In genomic region chr12:37773681-37774357, GRCm38 (mm10) we compare ENCODE assay signal across 8 mouse cellular contexts. TPM values are rescaled to one million over a fixed set of nuclear protein-coding genes. Genes with fewer than 3 reads are reported as not detected.
DNase-seq lines count a peak whose midpoint lies in the region; ATAC-seq and TF ChIP-seq lines count a peak whose summit lies in the region.

No protein-coding gene starts in this region.

- peak; percentile 22 for DNase-seq in urinary bladder, postnatal 14 days (ENCODE audit: low spot score)
- DNase-seq in urinary bladder, adult 18-20 months (ENCODE audit: low spot score in 2 of 2): no peak
- peak; percentile 46 for DNase-seq in embryo, embryonic 11.5 days (ENCODE audit: low read depth, low spot score)
- peak; percentile 76 for DNase-seq in heart, postnatal 0 days (ENCODE audit: low spot score)
- DNase-seq in layer of hippocampus, adult 8-10 months (ENCODE audit: low spot score in 2 of 2): peak; percentile 3 to 17
- peak; percentile 90 for DNase-seq in midbrain, embryonic 11.5 days (ENCODE audit: low spot score, missing footprints)
- DNase-seq in stomach, postnatal 0 days (ENCODE audit: low spot score): no peak
- DNase-seq in thymus, adult 2 months: no peak

- H3K4me1 ChIP-seq in heart, postnatal 0 days (ENCODE audit: control insufficient read depth, insufficient read depth): no peaks in the 10 kb centered on the region
- H3K4me1 ChIP-seq in midbrain, embryonic 11.5 days (ENCODE audit: control insufficient read depth, insufficient read depth, low read length): 0 out of 2 replicates have a peak, but pooled peaks cover 2% of the 10 kb centered on the region
- no peaks in the 10 kb centered on the region for H3K4me1 ChIP-seq in stomach, postnatal 0 days (replicated peaks; ENCODE audit: control insufficient read depth, insufficient read depth)
- no peaks in the 10 kb centered on the region for H3K4me1 ChIP-seq in thymus, adult 2 months (replicated peaks; ENCODE audit: control insufficient read depth, insufficient read depth, low read length)

- peak; percentile 42 for TF ChIP-seq CTCF in heart, postnatal 0 days (IDR thresholded peaks at IDR 0.05; ENCODE audit: low read depth)
- TF ChIP-seq CTCF in stomach, postnatal 0 days (IDR thresholded peaks at IDR 0.05; ENCODE audit: low read depth): peak; percentile 73
- no peak for TF ChIP-seq CTCF in thymus, adult 2 months (IDR thresholded peaks at IDR 0.05; ENCODE audit: borderline replicate concordance, control insufficient read depth, extremely low read depth, insufficient read depth, low read length, poor library complexity)

- no peak overlapping the region for H3K4me3 ChIP-seq in heart, postnatal 0 days (ENCODE audit: low read depth, low read length)
- no peak overlapping the region for H3K4me3 ChIP-seq in midbrain, embryonic 11.5 days (ENCODE audit: low read depth, low read length)
- no peak overlapping the region for H3K4me3 ChIP-seq in stomach, postnatal 0 days (ENCODE audit: low read depth, low read length)
- no peak overlapping the region for H3K4me3 ChIP-seq in thymus, adult 2 months (ENCODE audit: control insufficient read depth, insufficient read depth, low read length)

- H3K27me3 ChIP-seq in heart, postnatal 0 days (ENCODE audit: control insufficient read depth, insufficient read depth, low read length): no peaks in the 10 kb centered on the region
- H3K27me3 ChIP-seq in midbrain, embryonic 11.5 days (ENCODE audit: control insufficient read depth, insufficient read depth, low read length): no peaks in the 10 kb centered on the region
- no peaks in the 10 kb centered on the region for H3K27me3 ChIP-seq in stomach, postnatal 0 days (ENCODE audit: control insufficient read depth, insufficient read depth, low read length)
- no peaks in the 10 kb centered on the region for H3K27me3 ChIP-seq in thymus, adult 2 months (ENCODE audit: control insufficient read depth, insufficient read depth, low read length)

- H3K4me2 ChIP-seq in heart, postnatal 0 days (ENCODE audit: low read depth, low read length): peak overlapping the region; percentile 36; the same call in 1 of the 2 replicates
- H3K4me2 ChIP-seq in midbrain, embryonic 11.5 days: peak overlapping the region; percentile 28
- H3K4me2 ChIP-seq in stomach, postnatal 0 days (replicated peaks; ENCODE audit: low read depth): peak overlapping the region; percentile 1; the same call in 1 of the 2 replicates

- no peak for TF ChIP-seq EP300 in heart, postnatal 0 days (IDR thresholded peaks at IDR 0.05; ENCODE audit: low read depth)
- no peak for TF ChIP-seq EP300 in stomach, postnatal 0 days (optimal IDR thresholded peaks at IDR 0.05)

- H3K9ac ChIP-seq in heart, postnatal 0 days (replicated peaks; ENCODE audit: low read depth, low read length): no peak overlapping the region
- H3K9ac ChIP-seq in midbrain, embryonic 11.5 days (ENCODE audit: low read length): peak overlapping the region; percentile 33; the same call in 1 of the 2 replicates
- H3K9ac ChIP-seq in stomach, postnatal 0 days (ENCODE audit: low read length): no peak overlapping the region

- H3K9me3 ChIP-seq in heart, postnatal 0 days (replicated peaks; ENCODE audit: control insufficient read depth, low read length): no peaks in the 10 kb centered on the region
- H3K9me3 ChIP-seq in midbrain, embryonic 11.5 days (ENCODE audit: control insufficient read depth, low read length): no peaks in the 10 kb centered on the region
- no peaks in the 10 kb centered on the region for H3K9me3 ChIP-seq in stomach, postnatal 0 days (ENCODE audit: control insufficient read depth, low read length)

- H3K36me3 ChIP-seq in heart, postnatal 0 days (replicated peaks; ENCODE audit: control insufficient read depth, insufficient read depth, low read length): no peaks in the 10 kb centered on the region
- H3K36me3 ChIP-seq in midbrain, embryonic 11.5 days (ENCODE audit: control insufficient read depth, insufficient read depth, low read length): no peaks in the 10 kb centered on the region
- H3K36me3 ChIP-seq in stomach, postnatal 0 days (ENCODE audit: control insufficient read depth, insufficient read depth, low read length): no peaks in the 10 kb centered on the region
- H3K36me3 ChIP-seq in thymus, adult 2 months (ENCODE audit: control insufficient read depth, insufficient read depth, low read length): no peaks in the 10 kb centered on the region

- no peak overlapping the region for H3K27ac ChIP-seq in heart, postnatal 0 days (ENCODE audit: low read depth)
- no peak overlapping the region for H3K27ac ChIP-seq in midbrain, embryonic 11.5 days (ENCODE audit: low read depth, low read length)
- H3K27ac ChIP-seq in stomach, postnatal 0 days (replicated peaks): no peak overlapping the region
- no peak overlapping the region for H3K27ac ChIP-seq in thymus, adult 2 months (ENCODE audit: control insufficient read depth, insufficient read depth, low read length)

- no peak for ATAC-seq in heart, postnatal 0 days (ENCODE audit: insufficient read depth, low read depth)
- ATAC-seq in midbrain, embryonic 11.5 days (ENCODE audit: low FRiP score): peak; percentile 86
- ATAC-seq in stomach, postnatal 0 days (ENCODE audit: low FRiP score, low TSS enrichment): no peak

- TF ChIP-seq POLR2A in thymus, adult 2 months (IDR thresholded peaks at IDR 0.05; ENCODE audit: control insufficient read depth, extremely low read depth, insufficient read depth, low read length, poor library complexity): no peak

- 16% methylated on average over 8 of the region's 8 CpGs for WGBS in heart, postnatal 0 days
- 9% methylated on average over 8 of the region's 8 CpGs for whole genome bisulfite sequencing in midbrain, embryonic 11.5 days
- 12% methylated on average over 8 of the region's 8 CpGs for WGBS in stomach, postnatal 0 days
- 26% methylated on average over 8 of the region's 8 CpGs for WGBS in thymus, adult 2 months

RNA-seq across cellular contexts. Expression of gene Dgkb, which starts 43.7 kb away (rescaled TPM):
- total RNA-seq in heart, postnatal 0 days (2014; rRNA removed; ENCODE audit: low replicate concordance): 0.15 TPM in 1 of 2 replicates, not detected in the other
- polyA plus RNA-seq in heart, postnatal 0 days (2015; fragmentation: Nextera tagmentation; extraction: Ambion mirVana): 0.20 and 0.38 TPM in 2 replicates
- total RNA-seq in layer of hippocampus, adult 8-10 months (2022): 100 to 1,000 TPM; 139 to 177 (median 153) TPM
- 0.46 and 0.71 TPM in 2 replicates for polyA plus RNA-seq in midbrain, embryonic 11.5 days (2014; fragmentation: Nextera tagmentation; extraction: Ambion mirVana)
- polyA plus RNA-seq in stomach, postnatal 0 days (2015; fragmentation: Nextera tagmentation; extraction: Ambion mirVana): 0.64 and 0.86 TPM in 2 replicates
- polyA plus RNA-seq in thymus, adult 2 months (2012; rRNA removed): 0.03 TPM in 1 of 2 replicates, not detected in the other

Comparison
In these comparisons a context has a peak if more than half of its experiments do, and no peak if none do; other contexts are left out.
1. DNase-seq: peak in urinary bladder, postnatal 14 days (single experiment), embryo, embryonic 11.5 days (single experiment), heart, postnatal 0 days (single experiment), layer of hippocampus, adult 8-10 months (2 of 2) and midbrain, embryonic 11.5 days (single experiment); none in urinary bladder, adult 18-20 months (0 of 2), stomach, postnatal 0 days (single experiment) and thymus, adult 2 months (single experiment).
2. Peak in every context shown above with its lines, with median percentiles within 50 percentile points of each other: H3K4me2 ChIP-seq.